Mouse (Mus musculus) limb, embryonic 15.5 days (tissue): ENCODE data around the gene Prkg1. TPM values are rescaled to one million over a fixed set of nuclear protein-coding genes. Genes with fewer than 3 reads are reported as not detected.

Experiments used
- ATAC-seq: fragments of 200-750 bp; cut with Nextera tagmentation; 2 replicates; pipeline ENCODE4 v1.8.0; 2017; ENCODE audit warnings: low read depth, moderate TSS enrichment; ENCODE audit not compliant: insufficient number of reproducible peaks, low FRiP score, low TSS enrichment
- H3K27ac ChIP-seq: fragments of 300-500 bp; sonication (generic); 2 replicates; pipeline ENCODE4 v1.5.1; 2015; ENCODE audit warnings: moderate library complexity, mild to moderate bottlenecking, inconsistent platforms
- H3K27me3 ChIP-seq: fragments of 300-500 bp; sonication (generic); 2 replicates; pipeline ENCODE4 v1.6.1; 2015; ENCODE audit warnings: inconsistent platforms
- H3K36me3 ChIP-seq: fragments of 300-500 bp; sonication (generic); 2 replicates; pipeline ENCODE4 v1.6.1; 2015; ENCODE audit warnings: inconsistent platforms
- H3K4me1 ChIP-seq: fragments of 300-500 bp; sonication (generic); 2 replicates; pipeline ENCODE4 v1.6.1; 2015; ENCODE audit warnings: inconsistent platforms
- H3K4me2 ChIP-seq: fragments of 300-500 bp; sonication (generic); 2 replicates; pipeline ENCODE4 v1.6.1; 2015; ENCODE audit warnings: mild to moderate bottlenecking, inconsistent platforms
- H3K4me3 ChIP-seq: fragments of 300-500 bp; sonication (generic); 2 replicates; pipeline ENCODE4 v1.5.1; 2015; ENCODE audit warnings: mild to moderate bottlenecking, inconsistent platforms
- H3K9ac ChIP-seq: fragments of 300-500 bp; sonication (generic); 2 replicates; pipeline ENCODE4 v1.6.1; 2015; ENCODE audit warnings: inconsistent platforms
- H3K9me3 ChIP-seq: fragments of 300-500 bp; sonication (generic); 2 replicates; pipeline ENCODE4 v1.6.1; 2016; ENCODE audit warnings: inconsistent platforms
- WGBS: fragments of 180-500 bp; shearing (Covaris S2); methylation state at CpG from one replicate; pipeline ENCODE4 v1.1.7; 2015; 5-methylcytosine and 5-hydroxymethylcytosine counted together
- polyA plus RNA-seq: library from polyadenylated mRNA; unstranded; fragments of >200 nt; fragmentation: Nextera tagmentation; extraction: Ambion mirVana; gene quantifications from 2 replicates; pipeline ENCODE4 v1.2.1, GENCODE M21; 2015

Prkg1 gene
- polyA plus RNA-seq, 1 experiment from 2014 or later: 6.6 TPM

DNA sequence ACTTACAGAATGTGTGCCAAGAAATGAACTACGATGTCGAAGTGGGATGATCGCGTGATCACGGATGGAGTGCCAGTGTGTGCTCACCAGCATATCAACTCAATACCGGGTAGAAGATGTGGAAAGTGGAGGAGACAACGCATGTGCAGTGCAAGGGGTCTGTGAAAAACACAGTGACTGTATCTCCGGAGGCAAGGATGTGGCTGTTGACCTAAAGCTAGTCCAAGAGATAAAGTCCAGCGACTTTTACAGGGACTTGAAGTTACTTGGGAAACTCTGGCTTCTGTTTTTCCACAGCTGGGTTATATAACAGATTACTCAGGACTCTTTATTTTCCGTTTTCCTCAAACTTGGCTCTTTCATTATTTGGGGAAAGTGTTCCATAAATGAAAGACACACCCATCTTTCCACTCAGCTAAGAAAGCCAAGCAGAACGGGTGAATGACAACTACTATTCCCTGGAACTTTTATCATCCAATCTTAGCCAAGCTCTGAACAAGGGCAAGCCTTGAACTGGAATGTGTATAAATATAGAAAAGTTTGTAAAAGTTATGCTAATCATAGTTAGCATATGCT is 699.5 kb downstream of the Prkg1 start:
- no peak overlapping the region for H3K4me2 ChIP-seq
- H3K9ac ChIP-seq: no peak overlapping the region
- no peaks in the 10 kb centered on the region for H3K9me3 ChIP-seq
- H3K4me1 ChIP-seq: no peaks in the 10 kb centered on the region
- no peak overlapping the region for H3K4me3 ChIP-seq
- H3K27ac ChIP-seq: peak overlapping the region; percentile 63; the same call in 1 of the 2 replicates
- WGBS: 69% methylated on average over 11 of the region's 11 CpGs
- H3K27me3 ChIP-seq: no peaks in the 10 kb centered on the region
- no peaks in the 10 kb centered on the region for H3K36me3 ChIP-seq
- ATAC-seq: no peak

DNA sequence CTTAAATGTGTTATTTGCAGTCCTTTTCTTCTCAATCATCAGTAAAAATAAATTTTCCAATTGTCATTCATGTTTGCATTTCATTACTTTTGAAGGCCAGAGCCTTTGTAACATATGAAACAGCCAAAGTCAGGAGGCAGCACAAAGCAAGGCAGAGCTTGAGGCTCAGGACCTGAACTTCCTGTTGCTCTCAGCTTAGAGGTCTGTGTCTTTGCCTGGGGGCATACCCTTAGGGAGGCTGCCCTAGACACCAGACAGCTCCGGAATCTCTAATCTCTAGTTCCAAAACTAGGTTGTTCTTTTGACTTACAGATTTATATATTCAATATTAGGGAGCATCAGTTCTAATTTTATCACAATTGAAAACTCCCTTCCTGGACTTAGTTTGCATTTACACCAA is 700.1 kb downstream of the Prkg1 start:
- Histone ChIP-seq H3K9me3 (no peaks in the 10 kb centered on the region), H3K9ac (no peak overlapping the region), H3K27me3 (no peaks in the 10 kb centered on the region), H3K4me3 (no peak overlapping the region), H3K27ac (no peak overlapping the region), H3K4me2 (no peak overlapping the region), H3K4me1 (no peaks in the 10 kb centered on the region), H3K36me3 (no peaks in the 10 kb centered on the region)
- ATAC-seq: no peak
- WGBS: 74% methylated on average over 1 of the region's 1 CpGs

DNA sequence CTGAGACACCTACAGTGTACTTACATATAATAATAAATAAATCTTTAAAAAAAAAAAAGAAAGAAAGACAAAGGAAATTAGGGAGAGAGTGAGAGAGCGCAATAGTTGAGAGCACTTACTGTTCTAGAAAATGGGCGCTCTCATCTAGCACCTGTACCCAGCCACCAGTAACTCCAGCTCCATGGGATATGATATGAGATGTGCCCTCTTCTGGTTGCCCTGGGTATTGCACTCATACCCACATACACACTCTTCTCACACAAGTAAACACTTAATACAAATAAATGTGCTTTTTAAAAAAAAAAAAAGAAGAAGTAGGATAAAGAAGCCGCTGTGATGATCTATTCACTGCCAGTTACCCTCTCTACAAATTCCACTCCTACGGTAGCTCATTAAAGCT is 718.2 kb downstream of the Prkg1 start:
- Histone ChIP-seq H3K4me1 (no peaks in the 10 kb centered on the region; the same call in 1 of the 2 replicates), H3K9ac (no peak overlapping the region), H3K27me3 (no peaks in the 10 kb centered on the region), H3K9me3 (no peaks in the 10 kb centered on the region), H3K36me3 (no peaks in the 10 kb centered on the region), H3K4me2 (no peak overlapping the region), H3K27ac (no peak overlapping the region), H3K4me3 (no peak overlapping the region)
- ATAC-seq: no peak
- WGBS: 95% methylated on average over 4 of the region's 4 CpGs

DNA sequence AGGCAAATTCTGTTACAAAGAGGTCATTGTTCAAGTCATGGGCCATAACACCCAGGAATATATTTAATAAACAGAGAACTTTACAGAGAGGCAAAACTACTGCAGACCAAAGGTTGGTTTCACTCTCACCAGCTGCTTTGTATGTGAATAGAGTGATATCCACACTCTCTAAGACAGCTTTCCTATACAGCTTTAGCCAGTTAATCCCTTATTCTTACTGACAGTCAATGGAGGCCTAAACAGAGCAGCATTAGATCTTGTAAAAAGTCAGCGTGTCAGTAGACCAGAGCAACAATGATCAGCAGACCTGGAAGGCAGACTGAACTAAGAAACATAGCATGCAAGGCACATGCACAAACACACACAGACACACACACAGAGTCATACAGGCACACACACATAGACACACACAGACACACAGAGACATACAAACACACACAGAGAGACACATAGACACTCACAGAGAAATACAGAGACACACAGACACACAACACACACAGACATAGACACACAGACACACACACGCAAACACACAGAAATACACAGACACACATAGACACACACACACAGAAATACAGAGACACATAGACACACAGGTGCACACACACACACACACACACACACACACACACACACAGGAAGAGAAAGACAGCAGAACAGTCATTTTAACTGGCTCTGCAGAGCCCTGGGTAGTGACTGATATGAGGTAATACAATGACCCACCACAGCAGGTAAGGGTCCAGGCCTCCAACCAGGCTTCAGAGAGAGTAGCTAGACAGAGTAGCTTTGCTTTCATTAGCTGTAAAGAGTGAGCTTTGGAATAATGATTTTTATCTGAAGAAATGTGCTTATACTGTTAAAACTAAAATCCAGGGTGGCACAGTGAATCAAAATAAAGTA is 723.6 kb downstream of the Prkg1 start:
- H3K9ac ChIP-seq: no peak overlapping the region
- 82% methylated on average over 2 of the region's 2 CpGs for WGBS
- no peak overlapping the region for H3K4me2 ChIP-seq
- ATAC-seq: no peak
- no peaks in the 10 kb centered on the region for H3K27me3 ChIP-seq
- H3K36me3 ChIP-seq: no peaks in the 10 kb centered on the region
- H3K4me1 ChIP-seq: no peaks in the 10 kb centered on the region; the same call in 1 of the 2 replicates
- no peak overlapping the region for H3K27ac ChIP-seq
- no peaks in the 10 kb centered on the region for H3K9me3 ChIP-seq
- no peak overlapping the region for H3K4me3 ChIP-seq

DNA sequence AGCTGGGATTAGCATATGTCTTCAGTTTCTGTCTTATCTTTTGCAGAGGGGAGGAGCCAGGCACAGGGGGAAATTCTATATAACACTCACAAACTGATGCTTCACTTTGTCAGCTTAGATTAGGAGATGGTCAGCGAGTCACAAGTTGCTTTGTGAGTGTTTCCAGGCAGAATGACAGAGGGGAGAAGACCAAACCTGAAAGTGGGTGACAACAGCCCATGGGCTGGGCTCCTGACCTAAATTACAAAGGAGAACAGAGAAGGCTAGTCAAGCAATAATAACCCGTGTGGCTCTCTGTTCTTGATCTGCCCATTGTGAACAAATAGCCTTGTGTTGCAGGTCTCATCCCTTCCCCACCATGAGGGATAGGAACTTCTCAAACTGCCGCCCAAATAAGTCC is 725.9 kb downstream of the Prkg1 start:
- Histone ChIP-seq H3K4me1 (no peaks in the 10 kb centered on the region; the same call in 1 of the 2 replicates), H3K4me3 (no peak overlapping the region), H3K9me3 (no peaks in the 10 kb centered on the region), H3K27ac (no peak overlapping the region), H3K36me3 (no peaks in the 10 kb centered on the region), H3K9ac (no peak overlapping the region), H3K27me3 (no peaks in the 10 kb centered on the region), H3K4me2 (no peak overlapping the region)
- WGBS: 73% methylated on average over 3 of the region's 3 CpGs
- ATAC-seq: no peak

- Histone ChIP-seq H3K4me3 (no peak overlapping the region), H3K4me1 (no peaks in the 10 kb centered on the region), H3K9me3 (no peaks in the 10 kb centered on the region), H3K36me3 (no peaks in the 10 kb centered on the region), H3K4me2 (no peak overlapping the region), H3K9ac (no peak overlapping the region), H3K27me3 (no peaks in the 10 kb centered on the region), H3K27ac (no peak overlapping the region)
- 47% methylated on average over 6 of the region's 6 CpGs for WGBS
- ATAC-seq: no peak
Observed at GRCm38 (mm10) chr19:31031596-31031995, 733.2 kb downstream of the Prkg1 start.

GRCm38 (mm10) chr19:31026797-31027196 is 738.0 kb downstream of the Prkg1 start:
- H3K27ac ChIP-seq: no peak overlapping the region
- 81% methylated on average over 5 of the region's 5 CpGs for WGBS
- H3K27me3 ChIP-seq: no peaks in the 10 kb centered on the region
- H3K4me3 ChIP-seq: no peak overlapping the region
- H3K4me1 ChIP-seq: no peaks in the 10 kb centered on the region
- no peak for ATAC-seq
- no peaks in the 10 kb centered on the region for H3K9me3 ChIP-seq
- no peaks in the 10 kb centered on the region for H3K36me3 ChIP-seq
- no peak overlapping the region for H3K9ac ChIP-seq
- H3K4me2 ChIP-seq: no peak overlapping the region

- Histone ChIP-seq H3K36me3 (no peaks in the 10 kb centered on the region), H3K27me3 (no peaks in the 10 kb centered on the region), H3K4me1 (no peaks in the 10 kb centered on the region), H3K27ac (no peak overlapping the region), H3K4me2 (no peak overlapping the region), H3K4me3 (no peak overlapping the region), H3K9ac (no peak overlapping the region), H3K9me3 (no peaks in the 10 kb centered on the region)
- 67% methylated on average over 3 of the region's 3 CpGs for WGBS
- no peak for ATAC-seq
Observed at GRCm38 (mm10) chr19:31011528-31012133, 753.2 kb downstream of the Prkg1 start.

GRCm38 (mm10) chr19:30998572-30998971 is 766.3 kb downstream of the Prkg1 start:
- Histone ChIP-seq H3K36me3 (no peaks in the 10 kb centered on the region), H3K27me3 (no peaks in the 10 kb centered on the region), H3K4me1 (no peaks in the 10 kb centered on the region), H3K4me2 (no peak overlapping the region), H3K9ac (no peak overlapping the region), H3K4me3 (no peak overlapping the region), H3K27ac (no peak overlapping the region), H3K9me3 (no peaks in the 10 kb centered on the region)
- 83% methylated on average over 2 of the region's 2 CpGs for WGBS
- no peak for ATAC-seq

GRCm38 (mm10) chr19:30990390-30990789 is 774.4 kb downstream of the Prkg1 start:
- Histone ChIP-seq H3K4me1 (no peaks in the 10 kb centered on the region), H3K4me2 (no peak overlapping the region), H3K27ac (no peak overlapping the region), H3K36me3 (no peaks in the 10 kb centered on the region), H3K9ac (no peak overlapping the region), H3K9me3 (no peaks in the 10 kb centered on the region), H3K4me3 (no peak overlapping the region), H3K27me3 (no peaks in the 10 kb centered on the region)
- no peak for ATAC-seq
- 74% methylated on average over 4 of the region's 4 CpGs for WGBS

- H3K27ac ChIP-seq: no peak overlapping the region
- ATAC-seq: no peak
- no peak overlapping the region for H3K9ac ChIP-seq
- no peaks in the 10 kb centered on the region for H3K4me1 ChIP-seq
- no peaks in the 10 kb centered on the region for H3K9me3 ChIP-seq
- WGBS: 90% methylated on average over 4 of the region's 4 CpGs
- H3K4me3 ChIP-seq: no peak overlapping the region
- H3K27me3 ChIP-seq: no peaks in the 10 kb centered on the region
- H3K4me2 ChIP-seq: no peak overlapping the region
- H3K36me3 ChIP-seq: no peaks in the 10 kb centered on the region
Observed at GRCm38 (mm10) chr19:30982436-30982835, 782.4 kb downstream of the Prkg1 start.

GRCm38 (mm10) chr19:30978096-30978495 is 786.7 kb downstream of the Prkg1 start:
- no peaks in the 10 kb centered on the region for H3K9me3 ChIP-seq
- no peaks in the 10 kb centered on the region for H3K4me1 ChIP-seq
- no peaks in the 10 kb centered on the region for H3K27me3 ChIP-seq
- no peak overlapping the region for H3K9ac ChIP-seq
- no peak overlapping the region for H3K4me3 ChIP-seq
- no peak overlapping the region for H3K4me2 ChIP-seq
- H3K27ac ChIP-seq: no peak overlapping the region
- ATAC-seq: no peak
- H3K36me3 ChIP-seq: no peaks in the 10 kb centered on the region
- 79% methylated on average over 4 of the region's 4 CpGs for WGBS
